In the genomic region with DNA sequence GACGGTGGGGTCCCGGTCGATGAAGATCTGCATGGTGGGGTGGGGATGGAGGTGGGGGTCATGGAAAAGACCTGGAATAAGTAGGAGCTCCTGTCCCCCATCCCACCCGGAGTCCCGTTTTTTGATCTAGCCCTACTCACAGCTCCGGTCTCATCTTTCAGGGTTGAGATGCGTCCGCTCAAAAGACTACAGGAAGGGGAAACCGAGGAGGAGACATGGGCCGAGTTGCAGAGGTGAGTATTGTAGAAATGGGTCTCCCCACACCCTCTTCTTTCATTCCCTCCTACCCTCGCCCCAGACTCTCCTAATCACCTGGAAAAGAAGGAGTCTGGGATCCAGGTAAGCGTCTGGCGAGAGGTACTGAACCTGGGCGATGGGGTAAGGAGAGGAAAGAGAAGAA, we compare ENCODE assay signal across 8 mouse cellular contexts. TPM values are rescaled to one million over a fixed set of nuclear protein-coding genes. Genes with fewer than 3 reads are reported as not detected.
DNase-seq lines count a peak whose midpoint lies in the region; ATAC-seq and TF ChIP-seq lines count a peak whose summit lies in the region.

No protein-coding gene starts in this region.

- 9% methylated on average over 14 of the region's 14 CpGs for WGBS in forebrain, embryonic 14.5 days
- 6% methylated on average over 14 of the region's 14 CpGs for WGBS in liver, embryonic 14.5 days (ENCODE audit: insufficient replicate concordance)

- DNase-seq in heart, adult 11 months, result peak; percentile 85
- DNase-seq in heart, postnatal 4 days, result no peak
- no peak for DNase-seq in forebrain, embryonic 14.5 days (ENCODE audit: low spot score)
- DNase-seq in liver, embryonic 14.5 days (ENCODE audit: low read depth in 3 of 3, low spot score in 3 of 3), result peak in 1 of 3 experiments; percentile 24
- DNase-seq in gastrocnemius, adult 18-20 months (ENCODE audit: low spot score), result no peak
- no peak for DNase-seq in embryo, embryonic 9.5 days (ENCODE audit: extremely low spot score)
- no peak for DNase-seq in spleen, postnatal 36 days (ENCODE audit: low spot score in 2 of 2)

- no peaks in the 10 kb centered on the region for H3K36me3 ChIP-seq in C2C12 (ENCODE audit: control insufficient read depth, insufficient read depth)
- H3K36me3 ChIP-seq in forebrain, embryonic 14.5 days (ENCODE audit: control insufficient read depth, insufficient read depth, low read length), result peaks cover 34% of the 10 kb centered on the region
- 0 out of 2 replicates have a peak, but pooled peaks cover 3% of the 10 kb centered on the region for H3K36me3 ChIP-seq in liver, embryonic 14.5 days (replicated peaks; ENCODE audit: control insufficient read depth, insufficient read depth, low read depth)

- H3K9ac ChIP-seq in forebrain, embryonic 14.5 days (ENCODE audit: low read length), result peak overlapping the region; percentile 78
- peak overlapping the region; percentile 75 for H3K9ac ChIP-seq in liver, embryonic 14.5 days (replicated peaks)

- TF ChIP-seq EP300 in liver, embryonic 14.5 days (IDR thresholded peaks at IDR 0.05; ENCODE audit: low read depth), result no peak

- peaks cover 2% of the 10 kb centered on the region for H3K79me3 ChIP-seq in C2C12 (ENCODE audit: low read depth)

- peak overlapping the region; percentile 46 for H3K4me3 ChIP-seq in C2C12 (ENCODE audit: insufficient read depth, poor library complexity, severe bottlenecking)
- peak overlapping the region; percentile 72 for H3K4me3 ChIP-seq in forebrain, embryonic 14.5 days (ENCODE audit: low read depth, low read length)
- H3K4me3 ChIP-seq in liver, embryonic 14.5 days (ENCODE audit: insufficient read depth in 1 of 2, low read depth in 2 of 2, low read length in 2 of 2), result peak overlapping the region; percentile 85 to 93

- no peak for TF ChIP-seq CTCF in C2C12 (IDR thresholded peaks at IDR 0.05; ENCODE audit: control insufficient read depth, insufficient read depth, insufficient read length)
- no peak for TF ChIP-seq CTCF in liver, embryonic 14.5 days (IDR thresholded peaks at IDR 0.05; ENCODE audit: low read depth)

- peak; percentile 18 for ATAC-seq in forebrain, embryonic 14.5 days
- no peak for ATAC-seq in liver, embryonic 14.5 days (ENCODE audit: insufficient read depth)

- H3K9me3 ChIP-seq in forebrain, embryonic 14.5 days (replicated peaks; ENCODE audit: control insufficient read depth, low read length), result no peaks in the 10 kb centered on the region
- H3K9me3 ChIP-seq in liver, embryonic 14.5 days (ENCODE audit: control insufficient read depth, low read length), result no peaks in the 10 kb centered on the region

- H3K27me3 ChIP-seq in C2C12 (ENCODE audit: control insufficient read depth, insufficient read depth, insufficient read length), result no peaks in the 10 kb centered on the region
- peaks cover 21% of the 10 kb centered on the region for H3K27me3 ChIP-seq in forebrain, embryonic 14.5 days (replicated peaks; ENCODE audit: control insufficient read depth, insufficient read depth, low read length)
- no peaks in the 10 kb centered on the region for H3K27me3 ChIP-seq in liver, embryonic 14.5 days (ENCODE audit: control insufficient read depth, insufficient read depth, low read length)

- H3K4me1 ChIP-seq in forebrain, embryonic 14.5 days (ENCODE audit: control insufficient read depth, insufficient read depth, low read length), result peaks cover 16% of the 10 kb centered on the region
- peaks cover 15 to 37% of the 10 kb centered on the region in 2 experiments for H3K4me1 ChIP-seq in liver, embryonic 14.5 days (replicated peaks; ENCODE audit: control insufficient read depth in 2 of 2, insufficient read depth in 2 of 2, low read length in 1 of 2)

- H3K4me2 ChIP-seq in forebrain, embryonic 14.5 days (ENCODE audit: low read length), result peak overlapping the region; percentile 67
- peak overlapping the region; percentile 71 for H3K4me2 ChIP-seq in liver, embryonic 14.5 days (ENCODE audit: low read depth)

- H3K79me2 ChIP-seq in C2C12 (ENCODE audit: control insufficient read depth, insufficient read depth), result peaks cover 9% of the 10 kb centered on the region

- H3K27ac ChIP-seq in forebrain, embryonic 14.5 days (ENCODE audit: low read depth, low read length), result no peak overlapping the region; the same call in 1 of the 2 replicates
- peak overlapping the region; percentile 43 for H3K27ac ChIP-seq in liver, embryonic 14.5 days

- H3ac ChIP-seq in C2C12 (ENCODE audit: control insufficient read depth, insufficient read length, low read depth), result peak overlapping the region; percentile 53

TF ChIP-seq in C2C12, 6 proteins besides CTCF, POLR2A, EP300 and RAD21:
- no peak for TF ChIP-seq MYOD1 (IDR thresholded peaks at IDR 0.05; ENCODE audit: control insufficient read depth, insufficient read length, low read depth)
- no peak for TF ChIP-seq FOSL1 (IDR thresholded peaks at IDR 0.05; ENCODE audit: insufficient read depth, low read length, poor library complexity, severe bottlenecking)
- no peak for TF ChIP-seq MAX (IDR thresholded peaks at IDR 0.05)
- no peak for TF ChIP-seq MYOG (IDR thresholded peaks at IDR 0.05; ENCODE audit: control insufficient read depth, extremely low read depth, insufficient read length)
- no peak for TF ChIP-seq CEBPB (IDR thresholded peaks at IDR 0.05; ENCODE audit: low read depth)
- TF ChIP-seq USF1 (IDR thresholded peaks at IDR 0.05; ENCODE audit: low read depth), result no peak

RNA-seq across cellular contexts. Expression of a gene that starts 0.6 kb away (rescaled TPM):
- total RNA-seq in heart, postnatal 4 days (2021), result 10 to 100 TPM; 18.4 to 19.8 TPM
- polyA plus RNA-seq in C2C12 (2012; fragmentation: generic; extraction: Trizol), result 27.6 TPM
- polyA plus RNA-seq in forebrain, embryonic 14.5 days (2014; fragmentation: Nextera tagmentation; extraction: Ambion mirVana), result 52.4 and 66.4 TPM in 2 replicates
- 19.1 and 24.7 TPM in 2 replicates for polyA plus RNA-seq in liver, embryonic 14.5 days (2012; rRNA removed)
- polyA plus RNA-seq in liver, embryonic 14.5 days (2014; fragmentation: Nextera tagmentation; extraction: Ambion mirVana), result 11.8 and 15.1 TPM in 2 replicates
- 1 to 10 TPM; 2.2 to 3.0 TPM for total RNA-seq in gastrocnemius, adult 18-20 months (2021)

RNA-seq across cellular contexts. Expression of a gene that starts 2.0 kb away (rescaled TPM):
- 1 to 10 TPM in 1 of 2 experiments, not detected in 1; 3.7 TPM for total RNA-seq in heart, postnatal 4 days (2021)
- polyA plus RNA-seq in C2C12 (2012; fragmentation: generic; extraction: Trizol), result not detected
- 0.38 TPM in 1 of 2 replicates, not detected in the other for polyA plus RNA-seq in forebrain, embryonic 14.5 days (2014; fragmentation: Nextera tagmentation; extraction: Ambion mirVana)
- polyA plus RNA-seq in liver, embryonic 14.5 days (2012; rRNA removed), result 0.09 and 0.40 TPM in 2 replicates
- not detected in 2 replicates for polyA plus RNA-seq in liver, embryonic 14.5 days (2014; fragmentation: Nextera tagmentation; extraction: Ambion mirVana)
- total RNA-seq in gastrocnemius, adult 18-20 months (2021), result under 1 TPM in 1 of 2 experiments, not detected in 1; 0.57 TPM

RNA-seq across cellular contexts. Expression of a gene that starts 17.8 kb away (rescaled TPM):
- total RNA-seq in heart, postnatal 4 days (2021), result 100 to 1,000 TPM; 238 to 255 TPM
- 22.9 TPM for polyA plus RNA-seq in C2C12 (2012; fragmentation: generic; extraction: Trizol)
- polyA plus RNA-seq in forebrain, embryonic 14.5 days (2014; fragmentation: Nextera tagmentation; extraction: Ambion mirVana), result 8.0 and 11.0 TPM in 2 replicates
- polyA plus RNA-seq in liver, embryonic 14.5 days (2012; rRNA removed), result 5.2 and 5.5 TPM in 2 replicates
- polyA plus RNA-seq in liver, embryonic 14.5 days (2014; fragmentation: Nextera tagmentation; extraction: Ambion mirVana), result 2.5 and 3.0 TPM in 2 replicates
- total RNA-seq in gastrocnemius, adult 18-20 months (2021), result 10 to 100 TPM; 55.8 to 66.9 TPM
